Mouse (Mus musculus) forebrain, embryonic 10.5 days (tissue): ENCODE results near the gene Zfr. TPM values are rescaled to one million over a fixed set of nuclear protein-coding genes. Genes with fewer than 3 reads are reported as not detected.
"Not testable (repeated sequence)": the region's sequence is repeated elsewhere in the genome, so short reads cannot be mapped to it uniquely, and the experiment has no call there.

Experiments
- DNase-seq: peaks from one replicate; pipeline ENCODE4 v3.0.0-alpha.2; 2017; ENCODE audit warnings: low spot score; ENCODE audit errors: extremely low spot score
- H3K27ac ChIP-seq: fragments of 300-500 bp; sonication (generic); 2 replicates; pipeline ENCODE4 v1.5.1; 2016; ENCODE audit warnings: mild to moderate bottlenecking
- H3K27me3 ChIP-seq: fragments of 300-500 bp; sonication (generic); 2 replicates; pipeline ENCODE4 v1.6.1; 2016; ENCODE audit warnings: mild to moderate bottlenecking; ENCODE audit not compliant: poor library complexity, severe bottlenecking
- H3K36me3 ChIP-seq: fragments of 300-500 bp; sonication (generic); replicated peaks from 2 replicates; pipeline ENCODE4 v1.6.1; 2016; ENCODE audit warnings: mild to moderate bottlenecking, moderate library complexity
- H3K4me1 ChIP-seq: fragments of 300-500 bp; sonication (generic); 2 replicates; pipeline ENCODE4 v1.6.1; 2016
- H3K4me3 ChIP-seq: fragments of 300-500 bp; sonication (generic); 2 replicates; pipeline ENCODE4 v1.5.1; 2016; ENCODE audit warnings: mild to moderate bottlenecking, moderate library complexity
- H3K9me3 ChIP-seq: fragments of 300-500 bp; sonication (generic); 2 replicates; pipeline ENCODE4 v1.6.1; 2016; ENCODE audit warnings: mild to moderate bottlenecking, moderate library complexity
- WGBS: fragments of 180-500 bp; shearing (Covaris S2); methylation state at CpG from one replicate; pipeline ENCODE4 v1.1.7; 2016; 5-methylcytosine and 5-hydroxymethylcytosine counted together
- polyA plus RNA-seq: library from polyadenylated mRNA; unstranded; fragments of >200 nt; fragmentation: Nextera tagmentation; extraction: Ambion mirVana; gene quantifications from 2 replicates; pipeline ENCODE4 v1.2.1, GENCODE M21; 2016

Zfr gene
- polyA plus RNA-seq, 1 experiment from 2014 or later, result 126 TPM

GRCm38 (mm10) chr15:12091781-12092458 lies 25.7 kb upstream of the Zfr start:
- H3K4me1 ChIP-seq, result peaks cover 6% of the 10 kb centered on the region; the same call in 1 of the 2 replicates
- WGBS, result 66% methylated on average over 10 of the region's 10 CpGs
- H3K36me3 ChIP-seq, result no peaks in the 10 kb centered on the region
- H3K4me3 ChIP-seq, result no peak overlapping the region
- no peaks in the 10 kb centered on the region for H3K27me3 ChIP-seq
- no peak overlapping the region for H3K27ac ChIP-seq
- no peaks in the 10 kb centered on the region; the same call in 1 of the 2 replicates for H3K9me3 ChIP-seq
- peak; percentile 22 for DNase-seq

GRCm38 (mm10) chr15:12093026-12093960 lies 24.3 kb upstream of the Zfr start:
- peaks cover 7% of the 10 kb centered on the region; the same call in 1 of the 2 replicates for H3K9me3 ChIP-seq
- H3K36me3 ChIP-seq, result no peaks in the 10 kb centered on the region
- H3K27me3 ChIP-seq, result no peaks in the 10 kb centered on the region
- H3K27ac ChIP-seq, result no peak overlapping the region
- 86% methylated on average over 25 of the region's 25 CpGs for WGBS
- no peak for DNase-seq
- no peak overlapping the region for H3K4me3 ChIP-seq
- peaks cover 6% of the 10 kb centered on the region; the same call in 1 of the 2 replicates for H3K4me1 ChIP-seq

GRCm38 (mm10) chr15:12093961-12094566 lies 23.6 kb upstream of the Zfr start:
- Histone ChIP-seq H3K27ac (no peak overlapping the region), H3K4me1 (peaks cover 6% of the 10 kb centered on the region; the same call in 1 of the 2 replicates), H3K27me3 (no peaks in the 10 kb centered on the region), H3K9me3 (peaks cover 7% of the 10 kb centered on the region; the same call in 1 of the 2 replicates), H3K36me3 (no peaks in the 10 kb centered on the region), H3K4me3 (no peak overlapping the region)
- WGBS, result 90% methylated on average over 4 of the region's 4 CpGs
- no peak for DNase-seq

GRCm38 (mm10) chr15:12096447-12096846 lies 21.2 kb upstream of the Zfr start:
- no peak overlapping the region for H3K27ac ChIP-seq
- WGBS, result 78% methylated on average over 4 of the region's 4 CpGs
- no peak for DNase-seq

GRCm38 (mm10) chr15:12097344-12097743 lies 20.3 kb upstream of the Zfr start:
- H3K4me3 ChIP-seq, result no peak overlapping the region
- no peak for DNase-seq
- WGBS, result 93% methylated on average over 5 of the region's 5 CpGs
- H3K9me3 ChIP-seq, result peaks cover 7% of the 10 kb centered on the region; the same call in 1 of the 2 replicates
- no peaks in the 10 kb centered on the region for H3K27me3 ChIP-seq
- H3K27ac ChIP-seq, result no peak overlapping the region
- H3K36me3 ChIP-seq, result no peaks in the 10 kb centered on the region
- peaks cover 6% of the 10 kb centered on the region; the same call in 1 of the 2 replicates for H3K4me1 ChIP-seq

More at GRCm38 (mm10) chr15:12096447-12096846, 21.2 kb upstream of the Zfr start:
- peaks cover 7% of the 10 kb centered on the region; the same call in 1 of the 2 replicates for H3K9me3 ChIP-seq
- no peaks in the 10 kb centered on the region for H3K36me3 ChIP-seq
- H3K27me3 ChIP-seq, result no peaks in the 10 kb centered on the region
- H3K4me3 ChIP-seq, result no peak overlapping the region
- peaks cover 6% of the 10 kb centered on the region; the same call in 1 of the 2 replicates for H3K4me1 ChIP-seq

GRCm38 (mm10) chr15:12100912-12101311 lies 16.7 kb upstream of the Zfr start:
- Histone ChIP-seq H3K4me3 (no peak overlapping the region), H3K27me3 (no peaks in the 10 kb centered on the region), H3K4me1 (no peaks in the 10 kb centered on the region), H3K9me3 (peaks cover 7% of the 10 kb centered on the region; the same call in 1 of the 2 replicates), H3K36me3 (no peaks in the 10 kb centered on the region), H3K27ac (no peak overlapping the region)
- no peak for DNase-seq
- 91% methylated on average over 5 of the region's 5 CpGs for WGBS

- Histone ChIP-seq H3K27ac (no peak overlapping the region), H3K9me3 (no peaks in the 10 kb centered on the region; the same call in 1 of the 2 replicates), H3K4me3 (no peak overlapping the region), H3K27me3 (no peaks in the 10 kb centered on the region), H3K4me1 (no peaks in the 10 kb centered on the region), H3K36me3 (no peaks in the 10 kb centered on the region)
- 81% methylated on average over 3 of the region's 3 CpGs for WGBS
- DNase-seq, result no peak
These were observed 13.9 kb upstream of the Zfr start for GRCm38 (mm10) chr15:12103763-12104162.

GRCm38 (mm10) chr15:12104827-12105226 lies 12.8 kb upstream of the Zfr start:
- H3K27me3 ChIP-seq, result no peaks in the 10 kb centered on the region
- H3K27ac ChIP-seq, result no peak overlapping the region
- no peak overlapping the region for H3K4me3 ChIP-seq
- no peaks in the 10 kb centered on the region for H3K4me1 ChIP-seq
- no peaks in the 10 kb centered on the region; the same call in 1 of the 2 replicates for H3K9me3 ChIP-seq
- H3K36me3 ChIP-seq, result no peaks in the 10 kb centered on the region
- WGBS, result 84% methylated on average over 2 of the region's 2 CpGs
- DNase-seq, result no peak

- no peak overlapping the region for H3K27ac ChIP-seq
- no peaks in the 10 kb centered on the region for H3K36me3 ChIP-seq
- no peaks in the 10 kb centered on the region for H3K4me1 ChIP-seq
- 92% methylated on average over 12 of the region's 12 CpGs for WGBS
- DNase-seq, result no peak
- H3K4me3 ChIP-seq, result no peak overlapping the region
- H3K9me3 ChIP-seq, result no peaks in the 10 kb centered on the region; the same call in 1 of the 2 replicates
- H3K27me3 ChIP-seq, result no peaks in the 10 kb centered on the region
These were observed 11.2 kb upstream of the Zfr start for GRCm38 (mm10) chr15:12106430-12106829.

- DNase-seq, result no peak
- Histone ChIP-seq H3K36me3 (no peaks in the 10 kb centered on the region), H3K9me3 (no peaks in the 10 kb centered on the region; the same call in 1 of the 2 replicates), H3K4me3 (no peak overlapping the region), H3K4me1 (no peaks in the 10 kb centered on the region), H3K27ac (no peak overlapping the region), H3K27me3 (no peaks in the 10 kb centered on the region)
- WGBS, result 78% methylated on average over 4 of the region's 4 CpGs
These were observed 9.4 kb upstream of the Zfr start for GRCm38 (mm10) chr15:12108200-12108599.

GRCm38 (mm10) chr15:12108922-12109321 lies 8.7 kb upstream of the Zfr start:
- H3K4me3 ChIP-seq, H3K27me3 ChIP-seq, H3K36me3 ChIP-seq, H3K9me3 ChIP-seq, H3K27ac ChIP-seq, DNase-seq, H3K4me1 ChIP-seq: not testable (repeated sequence)
- WGBS, result 89% methylated on average over 3 of the region's 3 CpGs

- no peaks in the 10 kb centered on the region; the same call in 1 of the 2 replicates for H3K9me3 ChIP-seq
- no peak overlapping the region for H3K27ac ChIP-seq
- peaks cover 4% of the 10 kb centered on the region; the same call in 1 of the 2 replicates for H3K27me3 ChIP-seq
- H3K4me1 ChIP-seq, result peaks cover 7% of the 10 kb centered on the region
- no peak overlapping the region for H3K4me3 ChIP-seq
- H3K36me3 ChIP-seq, result no peaks in the 10 kb centered on the region
- WGBS, result 83% methylated on average over 7 of the region's 7 CpGs
- DNase-seq, result no peak
These were observed 6.4 kb upstream of the Zfr start for GRCm38 (mm10) chr15:12111232-12111631.
